Mouse (Mus musculus) forebrain, embryonic 11.5 days (tissue): ENCODE results near the gene Lsm2. TPM values are rescaled to one million over a fixed set of nuclear protein-coding genes. Genes with fewer than 3 reads are reported as not detected.

ENCODE experiments used
- ATAC-seq: fragments of 200-750 bp; cut with Nextera tagmentation; replicated peaks from 2 replicates; pipeline ENCODE4 v1.8.0; 2017; ENCODE audit warnings: moderate TSS enrichment; ENCODE audit not compliant: low FRiP score
- DNase-seq: peaks from one replicate; pipeline ENCODE4 v3.0.0-alpha.2; 2017; ENCODE audit warnings: low spot score
- H3K27ac ChIP-seq: fragments of 300-500 bp; sonication (generic); 2 replicates; pipeline ENCODE4 v1.5.1; 2014; ENCODE audit warnings: low read depth, low read length
- H3K27me3 ChIP-seq: fragments of 300-500 bp; sonication (generic); 2 replicates; pipeline ENCODE4 v1.6.1; 2014; ENCODE audit warnings: mild to moderate bottlenecking, low read length, mixed read lengths; ENCODE audit not compliant: control insufficient read depth, insufficient read depth
- H3K36me3 ChIP-seq: fragments of 300-500 bp; sonication (generic); 2 replicates; pipeline ENCODE4 v1.6.1; 2014; ENCODE audit warnings: mild to moderate bottlenecking, low read length, moderate library complexity, mixed read lengths; ENCODE audit not compliant: control insufficient read depth, insufficient read depth
- H3K4me1 ChIP-seq: fragments of 300-500 bp; sonication (generic); replicated peaks from 2 replicates; pipeline ENCODE4 v1.6.1; 2014; ENCODE audit warnings: low read length, mixed read lengths; ENCODE audit not compliant: control insufficient read depth, insufficient read depth
- H3K4me2 ChIP-seq: fragments of 300-500 bp; sonication (generic); 2 replicates; pipeline ENCODE4 v1.6.1; 2014; ENCODE audit warnings: low read depth, mild to moderate bottlenecking, low read length, moderate library complexity, mixed read lengths; ENCODE audit not compliant: severe bottlenecking
- H3K4me3 ChIP-seq: fragments of 300-500 bp; sonication (generic); 2 replicates; pipeline ENCODE4 v1.5.1; 2014; ENCODE audit warnings: low read depth, low read length
- H3K9ac ChIP-seq: fragments of 300-500 bp; sonication (generic); 2 replicates; pipeline ENCODE4 v1.6.1; 2014; ENCODE audit warnings: low read length
- H3K9me3 ChIP-seq: fragments of 300-500 bp; sonication (generic); 2 replicates; pipeline ENCODE4 v1.6.1; 2016; ENCODE audit warnings: low read length, mixed read lengths; ENCODE audit not compliant: control insufficient read depth
- WGBS: fragments of 180-500 bp; shearing (Covaris S2); extraction: QIAGEN DNeasy Blood & Tissue Kit; methylation state at CpG from one replicate; pipeline ENCODE4 v1.1.7; 2014; 5-methylcytosine and 5-hydroxymethylcytosine counted together
- polyA plus RNA-seq: library from polyadenylated mRNA; unstranded; fragments of >200 nt; fragmentation: Nextera tagmentation; extraction: Ambion mirVana; gene quantifications from 2 replicates; pipeline ENCODE4 v1.2.1, GENCODE M21; 2014

Lsm2 gene
- polyA plus RNA-seq, 1 experiment from 2014 or later: 288 TPM

- H3K9ac ChIP-seq: no peak overlapping the region
- no peak for ATAC-seq
- peaks cover 25% of the 10 kb centered on the region for H3K36me3 ChIP-seq
- peaks cover 8% of the 10 kb centered on the region; the same call in 1 of the 2 replicates for H3K4me1 ChIP-seq
- no peak overlapping the region for H3K4me3 ChIP-seq
- no peak overlapping the region for H3K27ac ChIP-seq
- H3K9me3 ChIP-seq: no peaks in the 10 kb centered on the region
- 99% methylated on average over 7 of the region's 7 CpGs for WGBS
- no peak for DNase-seq
- no peaks in the 10 kb centered on the region for H3K27me3 ChIP-seq
- no peak overlapping the region for H3K4me2 ChIP-seq
Measured at GRCm38 (mm10) chr17:35007387-35007991, 25.8 kb downstream of the Lsm2 start.

GRCm38 (mm10) chr17:35009586-35009985 lies 27.9 kb downstream of the Lsm2 start:
- peaks cover 32% of the 10 kb centered on the region for H3K36me3 ChIP-seq
- ATAC-seq: no peak

GRCm38 (mm10) chr17:35011440-35011839 lies 29.8 kb downstream of the Lsm2 start:
- WGBS: 92% methylated on average over 8 of the region's 8 CpGs
- no peak overlapping the region for H3K4me2 ChIP-seq
- H3K4me1 ChIP-seq: no peaks in the 10 kb centered on the region
- no peaks in the 10 kb centered on the region for H3K27me3 ChIP-seq
- H3K9ac ChIP-seq: no peak overlapping the region
- H3K9me3 ChIP-seq: no peaks in the 10 kb centered on the region
- H3K4me3 ChIP-seq: no peak overlapping the region
- H3K36me3 ChIP-seq: peaks cover 32% of the 10 kb centered on the region
- ATAC-seq (no peak), DNase-seq (no peak)
- H3K27ac ChIP-seq: no peak overlapping the region

More at GRCm38 (mm10) chr17:35009586-35009985, 27.9 kb downstream of the Lsm2 start:
- Histone ChIP-seq H3K4me3 (no peak overlapping the region), H3K4me2 (no peak overlapping the region), H3K9me3 (no peaks in the 10 kb centered on the region), H3K27me3 (no peaks in the 10 kb centered on the region), H3K27ac (no peak overlapping the region), H3K9ac (no peak overlapping the region), H3K4me1 (no peaks in the 10 kb centered on the region)
- DNase-seq: no peak
- 86% methylated on average over 7 of the region's 7 CpGs for WGBS

GRCm38 (mm10) chr17:35012430-35012829 lies 30.8 kb downstream of the Lsm2 start:
- Histone ChIP-seq H3K36me3 (peaks cover 28% of the 10 kb centered on the region), H3K27ac (no peak overlapping the region), H3K9ac (no peak overlapping the region), H3K27me3 (no peaks in the 10 kb centered on the region), H3K4me1 (no peaks in the 10 kb centered on the region), H3K9me3 (no peaks in the 10 kb centered on the region), H3K4me2 (no peak overlapping the region), H3K4me3 (no peak overlapping the region)
- whole genome bisulfite sequencing: 93% methylated on average over 13 of the region's 13 CpGs
- no peak for ATAC-seq
- peak; percentile 51 for DNase-seq

- no peaks in the 10 kb centered on the region for H3K27me3 ChIP-seq
- H3K9me3 ChIP-seq: no peaks in the 10 kb centered on the region
- H3K9ac ChIP-seq: no peak overlapping the region
- H3K4me1 ChIP-seq: no peaks in the 10 kb centered on the region
- ATAC-seq (no peak), DNase-seq (no peak)
- no peak overlapping the region for H3K4me3 ChIP-seq
- peaks cover 28% of the 10 kb centered on the region for H3K36me3 ChIP-seq
- 88% methylated on average over 6 of the region's 6 CpGs for WGBS
- no peak overlapping the region for H3K27ac ChIP-seq
- no peak overlapping the region for H3K4me2 ChIP-seq
Measured at GRCm38 (mm10) chr17:35013221-35013620, 31.6 kb downstream of the Lsm2 start.

GRCm38 (mm10) chr17:35015296-35015695 lies 33.6 kb downstream of the Lsm2 start:
- Histone ChIP-seq H3K4me2 (no peak overlapping the region), H3K36me3 (peaks cover 28% of the 10 kb centered on the region), H3K27me3 (no peaks in the 10 kb centered on the region), H3K9ac (no peak overlapping the region), H3K4me3 (no peak overlapping the region), H3K9me3 (no peaks in the 10 kb centered on the region), H3K4me1 (no peaks in the 10 kb centered on the region), H3K27ac (no peak overlapping the region)
- ATAC-seq: no peak
- peak; percentile 51 for DNase-seq
- 89% methylated on average over 16 of the region's 16 CpGs for WGBS

- Histone ChIP-seq H3K27ac (no peak within 1 kb of the TSS), H3K4me2 (no peak within 1 kb of the TSS), H3K4me3 (no peak within 1 kb of the TSS)
Measured at GRCm38 (mm10) chr17:35016376-35016775, 34.7 kb downstream of the Lsm2 start, which contains the start of gene Vwa7. Vwa7 (plus strand) TSS chr17:35016579.

GRCm38 (mm10) chr17:35016791-35017705 lies 35.4 kb downstream of the Lsm2 start:
- H3K4me1 ChIP-seq: peaks cover 6% of the 10 kb centered on the region
- no peak overlapping the region for H3K4me3 ChIP-seq
- peaks cover 21% of the 10 kb centered on the region for H3K36me3 ChIP-seq
- no peak overlapping the region for H3K4me2 ChIP-seq
- no peak for ATAC-seq
- H3K27ac ChIP-seq: no peak overlapping the region
- peak; percentile 54 for DNase-seq
- WGBS: 82% methylated on average over 10 of the region's 10 CpGs
- no peaks in the 10 kb centered on the region for H3K9me3 ChIP-seq
- no peak overlapping the region for H3K9ac ChIP-seq
- H3K27me3 ChIP-seq: no peaks in the 10 kb centered on the region

More at GRCm38 (mm10) chr17:35016376-35016775, 34.7 kb downstream of the Lsm2 start, which contains the start of gene Vwa7:
- 84% methylated on average over 12 of the region's 12 CpGs for WGBS
- peak; percentile 65 for DNase-seq
- Histone ChIP-seq H3K27me3 (no peaks in the 10 kb centered on the region), H3K4me1 (peaks cover 2% of the 10 kb centered on the region), H3K9ac (peak within 1 kb of the TSS; percentile 2; the same call in 1 of the 2 replicates), H3K9me3 (no peaks in the 10 kb centered on the region), H3K36me3 (peaks cover 21% of the 10 kb centered on the region)
- ATAC-seq: peak; percentile 42
